Mouse (Mus musculus) heart, postnatal 0 days (tissue): ENCODE results near the gene Plekha8. TPM values are rescaled to one million over a fixed set of nuclear protein-coding genes. Genes with fewer than 3 reads are reported as not detected.

ENCODE experiments used
- ATAC-seq: fragments of 200-750 bp; cut with Nextera tagmentation; 2 replicates; pipeline ENCODE4 v1.8.0; 2017; ENCODE audit warnings: low read depth, moderate number of reproducible peaks, moderate library complexity; ENCODE audit not compliant: insufficient read depth
- DNase-seq: peaks from one replicate; pipeline ENCODE4 v3.0.0-alpha.2; 2016; ENCODE audit warnings: low spot score
- H3K27ac ChIP-seq: fragments of 300-500 bp; sonication (generic); 2 replicates; pipeline ENCODE4 v1.5.1; 2014; ENCODE audit warnings: low read depth, mild to moderate bottlenecking
- H3K27me3 ChIP-seq: fragments of 300-500 bp; sonication (generic); 2 replicates; pipeline ENCODE4 v1.6.1; 2014; ENCODE audit warnings: low read length, mixed read lengths; ENCODE audit not compliant: control insufficient read depth, insufficient read depth
- H3K36me3 ChIP-seq: fragments of 300-500 bp; sonication (generic); replicated peaks from 2 replicates; pipeline ENCODE4 v1.6.1; 2014; ENCODE audit warnings: low read length, mixed read lengths; ENCODE audit not compliant: control insufficient read depth, insufficient read depth
- H3K4me1 ChIP-seq: fragments of 300-500 bp; sonication (generic); 2 replicates; pipeline ENCODE4 v1.6.1; 2014; ENCODE audit warnings: antibody characterized with exemption; ENCODE audit not compliant: control insufficient read depth, insufficient read depth
- H3K4me2 ChIP-seq: fragments of 300-500 bp; sonication (generic); 2 replicates; pipeline ENCODE4 v1.6.1; 2014; ENCODE audit warnings: low read depth, mild to moderate bottlenecking, low read length, moderate library complexity
- H3K4me3 ChIP-seq: fragments of 300-500 bp; sonication (generic); 2 replicates; pipeline ENCODE4 v1.5.1; 2014; ENCODE audit warnings: low read depth, low read length
- H3K9ac ChIP-seq: fragments of 300-500 bp; sonication (generic); replicated peaks from 2 replicates; pipeline ENCODE4 v1.6.1; 2014; ENCODE audit warnings: low read depth, low read length, mixed read lengths
- H3K9me3 ChIP-seq: fragments of 300-500 bp; sonication (generic); replicated peaks from 2 replicates; pipeline ENCODE4 v1.6.1; 2016; ENCODE audit warnings: low read length; ENCODE audit not compliant: control insufficient read depth
- CTCF ChIP-seq: IDR thresholded peaks from 2 replicates; pipeline ENCODE4 v1.5.1; 2016; ENCODE audit warnings: antibody characterized with exemption, control low read depth, low read depth
- EP300 ChIP-seq: IDR thresholded peaks from 2 replicates; pipeline ENCODE4 v1.6.1; 2016; ENCODE audit warnings: antibody characterized with exemption, low read depth
- WGBS: fragments of 180-500 bp; shearing (Covaris S2); extraction: QIAGEN DNeasy Blood & Tissue Kit; methylation state at CpG from one replicate; pipeline ENCODE4 v1.1.7; 2014; 5-methylcytosine and 5-hydroxymethylcytosine counted together
- polyA plus RNA-seq: library from polyadenylated mRNA; unstranded; fragments of >200 nt; fragmentation: Nextera tagmentation; extraction: Ambion mirVana; gene quantifications from 2 replicates; pipeline ENCODE4 v1.2.1, GENCODE M21; 2015
- total RNA-seq: library from RNA; depleted of rRNA; stranded (reverse); fragments of >200 nt; gene quantifications from 2 replicates; pipeline ENCODE4 v1.2.3, GENCODE M21; 2014; ENCODE audit warnings: low replicate concordance

Gene Plekha8
- total and polyA plus RNA-seq, 2 experiments from 2014 or later: 5.3 to 10.0 TPM

DNA sequence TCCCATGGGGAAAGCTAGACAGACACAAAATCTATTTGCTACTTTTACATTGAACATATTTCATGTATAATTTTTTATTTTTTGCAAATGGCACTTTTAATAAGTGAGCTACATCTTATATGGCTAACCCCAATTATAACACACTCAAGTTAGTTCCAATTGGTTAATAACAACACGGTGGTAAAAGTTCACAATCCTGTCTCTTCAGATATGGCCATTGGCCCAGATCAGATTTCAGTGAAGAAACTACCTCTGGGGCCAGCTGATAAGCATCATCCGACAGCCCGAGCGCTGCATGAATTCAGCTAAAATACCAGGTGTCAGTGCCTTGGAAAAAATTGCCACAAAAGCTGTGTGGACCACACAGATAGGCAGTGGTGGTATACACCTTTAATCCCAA, 7.2 kb upstream of the Plekha8 start:
- WGBS: 75% methylated on average over 4 of the region's 4 CpGs
- H3K4me2 ChIP-seq: no peak overlapping the region
- no peak overlapping the region for H3K9ac ChIP-seq
- DNase-seq (no peak), ATAC-seq (no peak)
- no peak overlapping the region for H3K27ac ChIP-seq
- H3K4me3 ChIP-seq: no peak overlapping the region
- H3K9me3 ChIP-seq: no peaks in the 10 kb centered on the region
- TF ChIP-seq CTCF (no peak), EP300 (no peak)
- H3K4me1 ChIP-seq: peaks cover 5% of the 10 kb centered on the region; the same call in 1 of the 2 replicates
- H3K36me3 ChIP-seq: peaks cover 24% of the 10 kb centered on the region
- no peaks in the 10 kb centered on the region for H3K27me3 ChIP-seq

DNA sequence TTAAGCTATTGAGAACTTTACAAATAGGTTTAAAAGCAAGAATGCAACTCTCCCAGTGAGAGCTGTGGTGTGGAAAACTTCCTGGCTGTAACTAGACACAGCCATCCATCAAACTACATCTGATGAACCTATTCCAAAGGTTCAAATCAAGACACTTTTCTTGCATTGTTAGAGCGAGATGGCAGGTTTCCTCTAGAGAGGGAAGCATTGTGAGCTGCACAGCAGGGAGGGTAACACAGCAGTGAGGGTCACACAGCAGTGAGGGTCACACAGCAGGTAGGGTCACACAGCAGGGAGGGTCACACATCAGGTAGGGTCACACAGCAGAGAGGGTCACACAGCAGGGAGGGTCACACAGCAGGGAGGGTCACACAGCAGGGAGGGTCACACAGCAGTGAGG, 6.7 kb upstream of the Plekha8 start:
- H3K4me1 ChIP-seq: peaks cover 5% of the 10 kb centered on the region; the same call in 1 of the 2 replicates
- no peaks in the 10 kb centered on the region for H3K9me3 ChIP-seq
- H3K4me2 ChIP-seq: no peak overlapping the region
- H3K27me3 ChIP-seq: no peaks in the 10 kb centered on the region
- no peak overlapping the region for H3K9ac ChIP-seq
- no peak for DNase-seq
- TF ChIP-seq EP300: no peak
- TF ChIP-seq CTCF: no peak
- ATAC-seq: no peak
- H3K27ac ChIP-seq: no peak overlapping the region
- H3K36me3 ChIP-seq: peaks cover 19% of the 10 kb centered on the region; the same call in 1 of the 2 replicates
- H3K4me3 ChIP-seq: no peak overlapping the region
- 60% methylated on average over 1 of the region's 1 CpGs for WGBS

DNA sequence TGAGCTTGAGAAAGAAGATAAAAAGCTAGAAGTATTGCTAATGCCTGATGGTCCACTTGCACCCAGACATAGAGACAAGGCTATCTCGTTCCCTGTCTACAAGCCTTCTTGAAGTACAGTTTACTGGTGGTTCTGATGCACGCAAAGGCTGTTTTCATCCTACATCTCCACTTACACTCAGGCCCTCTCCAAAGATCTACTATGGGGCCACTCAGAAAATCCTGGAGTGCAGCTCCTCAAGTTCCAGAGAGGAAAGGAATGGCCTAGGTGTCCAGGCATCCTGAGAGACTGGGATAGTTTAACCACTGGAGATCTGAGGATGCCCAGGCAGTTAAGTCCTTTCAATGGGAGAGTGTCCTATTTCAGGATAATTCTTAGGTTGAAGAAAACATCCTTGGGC, 4.2 kb upstream of the Plekha8 start:
- Histone ChIP-seq H3K4me1 (peaks cover 14% of the 10 kb centered on the region), H3K27me3 (no peaks in the 10 kb centered on the region), H3K36me3 (0 out of 2 replicates have a peak, but pooled peaks cover 3% of the 10 kb centered on the region), H3K9me3 (no peaks in the 10 kb centered on the region), H3K27ac (no peak overlapping the region), H3K9ac (no peak overlapping the region), H3K4me2 (no peak overlapping the region), H3K4me3 (no peak overlapping the region)
- no peak for ATAC-seq
- TF ChIP-seq EP300: no peak
- no peak for TF ChIP-seq CTCF
- WGBS: 88% methylated on average over 2 of the region's 2 CpGs
- DNase-seq: no peak

DNA sequence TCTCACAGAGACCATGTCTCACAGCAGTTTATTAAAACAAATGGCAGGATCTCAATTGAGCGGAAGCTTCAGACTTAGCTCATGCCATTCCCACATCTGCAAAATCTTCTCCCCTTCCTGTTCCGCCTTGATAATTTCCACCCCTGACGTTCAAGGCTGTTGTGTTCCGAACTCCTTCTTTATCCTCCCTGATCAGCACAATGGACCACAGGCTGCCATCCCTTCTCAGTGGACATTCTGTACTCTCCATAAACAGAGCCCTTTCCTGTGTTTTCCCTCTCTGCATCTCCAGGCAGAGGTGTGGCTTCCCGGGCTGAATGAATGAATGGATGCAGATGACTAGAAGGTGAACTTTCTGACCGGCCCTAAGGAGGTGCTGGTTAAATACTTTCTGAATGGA, 3.1 kb upstream of the Plekha8 start:
- H3K4me2 ChIP-seq: peak overlapping the region; percentile 87
- WGBS: 38% methylated on average over 6 of the region's 6 CpGs
- H3K27ac ChIP-seq: no peak overlapping the region; the same call in 1 of the 2 replicates
- H3K9me3 ChIP-seq: no peaks in the 10 kb centered on the region
- no peak overlapping the region for H3K9ac ChIP-seq
- DNase-seq (no peak), ATAC-seq (no peak)
- 0 out of 2 replicates have a peak, but pooled peaks have one; percentile 51 for TF ChIP-seq EP300
- 0 out of 2 replicates have a peak, but pooled peaks have one; percentile 0 for TF ChIP-seq CTCF
- H3K36me3 ChIP-seq: no peaks in the 10 kb centered on the region
- peak overlapping the region; percentile 69 for H3K4me3 ChIP-seq
- H3K27me3 ChIP-seq: no peaks in the 10 kb centered on the region
- peaks cover 18% of the 10 kb centered on the region for H3K4me1 ChIP-seq

DNA sequence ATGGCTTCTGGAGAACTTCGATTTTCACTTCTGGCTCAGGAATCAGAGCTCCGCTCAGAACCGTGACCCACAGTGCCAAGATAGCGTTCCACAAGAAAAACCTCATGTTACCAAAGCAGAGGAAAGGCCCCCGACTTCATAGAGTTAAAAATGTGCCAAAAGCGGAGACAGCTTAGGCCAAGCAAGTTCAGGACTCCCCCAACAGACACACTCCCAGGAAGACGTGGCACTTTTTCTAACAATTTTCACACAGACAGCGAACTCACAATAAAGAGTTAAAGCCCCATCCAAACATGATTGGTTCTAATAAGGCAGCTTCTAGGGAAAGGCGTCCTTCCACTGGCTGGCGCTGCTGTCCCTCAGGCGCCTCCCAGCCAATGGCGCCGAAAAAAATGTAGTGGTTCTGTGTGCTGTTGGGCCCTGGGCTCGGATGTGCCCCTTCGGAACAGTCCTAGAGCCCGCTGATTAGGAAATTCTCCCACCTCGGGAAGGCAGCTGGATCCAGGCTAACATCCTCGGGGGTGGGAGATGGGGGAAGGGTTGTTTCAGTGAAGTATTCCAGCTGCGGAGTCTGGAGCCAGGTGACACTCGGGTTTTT, 1.9 kb upstream of the Plekha8 start:
- H3K4me3 ChIP-seq: peak overlapping the region; percentile 69
- no peaks in the 10 kb centered on the region for H3K27me3 ChIP-seq
- peak overlapping the region; percentile 70 for H3K27ac ChIP-seq
- peak; percentile 92 for DNase-seq
- TF ChIP-seq CTCF: no peak
- no peak for TF ChIP-seq EP300
- peak overlapping the region; percentile 87 for H3K4me2 ChIP-seq
- peaks cover 18% of the 10 kb centered on the region for H3K4me1 ChIP-seq
- ATAC-seq: peak; percentile 80
- WGBS: under 1% methylated on average over 20 of the region's 20 CpGs
- no peaks in the 10 kb centered on the region for H3K9me3 ChIP-seq
- H3K36me3 ChIP-seq: no peaks in the 10 kb centered on the region
- H3K9ac ChIP-seq: peak overlapping the region; percentile 78
